Mouse (Mus musculus): ENCODE data around the gene Pvr. TPM values are rescaled to one million over a fixed set of nuclear protein-coding genes. Genes with fewer than 3 reads are reported as not detected.

The Pvr gene
- polyA plus RNA-seq, 1 experiment from 2014 or later = 9.3 TPM

DNA sequence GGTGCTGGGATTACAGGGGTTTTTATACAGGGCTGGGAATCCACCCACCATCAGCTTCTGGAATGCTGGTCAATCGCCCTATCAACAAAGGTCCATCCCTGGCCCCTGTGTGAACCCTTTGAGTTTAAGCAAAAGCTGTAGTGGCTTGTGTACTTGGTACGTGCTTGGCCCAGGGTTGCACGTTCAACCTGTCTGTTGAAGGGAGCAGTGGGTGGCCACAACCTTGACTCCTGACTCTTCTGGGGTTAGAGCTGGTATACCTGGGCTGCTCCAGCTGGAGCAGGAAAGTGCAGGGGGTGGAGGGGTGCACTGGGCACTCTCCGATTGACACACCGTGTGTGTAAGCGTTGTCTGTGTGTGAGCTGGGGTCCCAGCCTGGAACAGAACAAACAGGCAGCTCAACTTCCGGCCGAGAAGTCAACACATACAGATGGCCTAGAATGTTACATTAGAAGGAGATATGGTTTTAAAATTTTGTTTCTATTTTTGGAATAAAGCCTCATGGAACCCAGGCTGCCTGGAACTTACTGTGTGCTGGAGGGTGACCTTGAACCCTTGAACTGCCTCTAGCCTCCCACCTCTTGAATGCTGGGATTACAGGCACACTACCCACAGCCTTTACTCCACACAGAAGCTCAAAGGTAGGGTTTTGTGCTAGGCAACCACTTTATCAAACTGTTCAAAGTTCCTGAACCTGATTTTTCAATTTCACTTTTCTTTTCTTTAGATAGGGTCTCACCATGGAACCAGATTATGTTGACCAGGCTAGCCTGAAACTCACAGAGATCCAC is 55.5 kb downstream of the Pvr start:
- WGBS = 78% methylated on average over 8 of the region's 8 CpGs
- Histone ChIP-seq H3K4me1 (no peaks in the 10 kb centered on the region), H3K4me3 (no peak overlapping the region), H3K9me3 (no peaks in the 10 kb centered on the region), H3K36me3 (no peaks in the 10 kb centered on the region), H3K27ac (no peak overlapping the region), H3K9ac (no peak overlapping the region), H3K4me2 (replicated peaks) (no peak overlapping the region), H3K27me3 (no peaks in the 10 kb centered on the region)
- ATAC-seq (ENCODE audit: insufficient number of reproducible peaks, insufficient read depth, low FRiP score, low TSS enrichment) = no peak

DNA sequence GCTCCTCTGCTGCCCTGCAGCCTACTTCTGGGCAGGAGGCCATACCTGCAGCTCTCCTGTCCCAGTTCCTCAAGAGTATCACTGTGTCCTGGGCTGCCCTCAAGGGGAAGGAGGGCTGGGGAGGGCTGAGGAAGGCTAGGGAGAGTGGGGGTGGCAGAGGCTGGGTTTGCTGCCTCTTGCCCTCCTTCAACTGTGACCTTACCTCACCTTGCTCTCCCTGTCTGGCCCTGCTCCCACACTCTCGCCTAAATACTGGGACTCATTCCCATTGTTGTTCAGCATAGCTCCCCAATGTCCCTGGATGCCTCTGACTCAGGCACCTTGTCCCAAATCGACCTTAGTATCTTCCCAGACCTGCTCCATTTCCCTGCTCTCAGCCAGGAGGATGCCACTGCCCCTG is 56.7 kb downstream of the Pvr start:
- Histone ChIP-seq H3K27ac (no peak overlapping the region), H3K4me1 (no peaks in the 10 kb centered on the region), H3K4me2 (replicated peaks) (no peak overlapping the region), H3K27me3 (no peaks in the 10 kb centered on the region), H3K9ac (no peak overlapping the region), H3K9me3 (no peaks in the 10 kb centered on the region), H3K36me3 (no peaks in the 10 kb centered on the region), H3K4me3 (no peak overlapping the region)
- WGBS = 34% methylated on average over 2 of the region's 2 CpGs
- no peak for ATAC-seq (ENCODE audit: insufficient number of reproducible peaks, insufficient read depth, low FRiP score, low TSS enrichment)

DNA sequence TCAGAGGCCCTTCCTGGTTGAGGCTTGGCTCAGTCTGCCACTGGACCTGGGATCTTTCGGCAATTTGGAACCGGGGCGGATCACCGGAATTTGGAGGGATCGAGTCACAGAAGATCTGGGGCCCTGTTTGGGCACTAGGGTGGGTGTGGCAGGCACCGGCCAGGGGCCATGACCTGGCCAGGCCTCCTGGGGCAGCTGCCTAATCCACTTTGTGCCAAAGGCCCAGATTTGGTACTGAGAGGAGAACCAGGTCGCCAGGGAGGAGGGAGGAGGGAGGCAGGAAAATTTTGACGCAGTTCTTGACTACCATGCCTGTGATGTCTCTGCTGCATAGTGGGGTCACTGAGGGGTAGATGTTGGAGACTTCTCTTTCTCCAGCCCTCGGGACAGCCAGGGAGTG is 59.8 kb downstream of the Pvr start, which contains the start of gene Ceacam16:
Ceacam16 (minus strand) TSS at position 101 of the 400 bp plus-strand sequence.
- Histone ChIP-seq H3K4me1 (no peaks in the 10 kb centered on the region), H3K9me3 (no peaks in the 10 kb centered on the region), H3K4me3 (no peak within 1 kb of the TSS), H3K27ac (no peak within 1 kb of the TSS), H3K36me3 (no peaks in the 10 kb centered on the region), H3K9ac (no peak within 1 kb of the TSS), H3K4me2 (replicated peaks) (no peak within 1 kb of the TSS), H3K27me3 (no peaks in the 10 kb centered on the region)
- no peak for ATAC-seq (ENCODE audit: insufficient number of reproducible peaks, insufficient read depth, low FRiP score, low TSS enrichment)
- 78% methylated on average over 9 of the region's 9 CpGs for WGBS

DNA sequence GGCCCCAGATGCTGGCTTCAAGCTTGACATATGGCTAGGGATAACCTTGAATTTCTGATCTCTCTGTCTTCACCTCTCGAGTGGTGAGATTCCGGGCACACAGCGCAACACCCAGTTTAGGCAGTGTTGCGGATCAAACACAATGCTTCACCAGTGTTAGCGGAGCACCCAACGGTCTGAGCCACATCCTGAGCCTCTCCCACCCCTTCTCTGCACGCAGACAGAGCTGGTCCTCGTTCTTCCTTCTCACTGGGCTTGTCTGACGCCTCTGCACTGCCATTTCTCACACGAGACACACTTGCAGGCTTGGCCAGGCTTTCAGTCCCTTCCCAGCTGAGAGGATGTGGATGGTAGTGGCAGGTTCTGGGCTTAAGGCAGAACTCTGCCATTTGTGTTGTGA is 61.2 kb downstream of the Pvr start:
- WGBS = 72% methylated on average over 10 of the region's 10 CpGs
- Histone ChIP-seq H3K36me3 (no peaks in the 10 kb centered on the region), H3K4me3 (no peak overlapping the region), H3K4me2 (replicated peaks) (no peak overlapping the region), H3K27me3 (no peaks in the 10 kb centered on the region), H3K9ac (no peak overlapping the region), H3K27ac (no peak overlapping the region), H3K9me3 (no peaks in the 10 kb centered on the region), H3K4me1 (no peaks in the 10 kb centered on the region)
- no peak for ATAC-seq (ENCODE audit: insufficient number of reproducible peaks, insufficient read depth, low FRiP score, low TSS enrichment)

DNA sequence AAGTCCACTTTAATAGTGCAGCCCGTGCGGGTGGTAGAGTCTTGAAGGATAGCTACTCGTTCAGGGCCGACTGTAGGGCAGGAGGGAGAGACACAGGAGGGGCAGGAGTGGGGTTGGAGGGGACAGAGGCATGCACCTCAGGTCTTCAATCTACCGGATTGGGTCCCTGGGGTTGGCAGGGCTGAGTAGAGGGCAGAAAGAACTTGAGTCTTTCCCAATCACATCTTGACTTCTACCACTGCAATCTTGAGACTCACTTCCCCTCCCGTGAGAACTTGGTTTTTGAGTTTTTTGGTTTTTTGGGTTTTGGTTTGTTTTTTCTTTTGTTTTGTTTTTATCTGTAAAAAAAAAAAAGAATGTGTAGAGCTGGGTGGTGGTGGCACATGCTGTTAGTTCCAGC is 64.7 kb downstream of the Pvr start:
- Histone ChIP-seq H3K27me3 (peaks cover 20% of the 10 kb centered on the region), H3K9ac (no peak overlapping the region), H3K36me3 (no peaks in the 10 kb centered on the region), H3K9me3 (no peaks in the 10 kb centered on the region), H3K4me1 (0 out of 2 replicates have a peak, but pooled peaks cover 3% of the 10 kb centered on the region), H3K27ac (no peak overlapping the region), H3K4me2 (replicated peaks) (no peak overlapping the region), H3K4me3 (no peak overlapping the region)
- ATAC-seq (ENCODE audit: insufficient number of reproducible peaks, insufficient read depth, low FRiP score, low TSS enrichment) = no peak
- WGBS = 91% methylated on average over 6 of the region's 6 CpGs

DNA sequence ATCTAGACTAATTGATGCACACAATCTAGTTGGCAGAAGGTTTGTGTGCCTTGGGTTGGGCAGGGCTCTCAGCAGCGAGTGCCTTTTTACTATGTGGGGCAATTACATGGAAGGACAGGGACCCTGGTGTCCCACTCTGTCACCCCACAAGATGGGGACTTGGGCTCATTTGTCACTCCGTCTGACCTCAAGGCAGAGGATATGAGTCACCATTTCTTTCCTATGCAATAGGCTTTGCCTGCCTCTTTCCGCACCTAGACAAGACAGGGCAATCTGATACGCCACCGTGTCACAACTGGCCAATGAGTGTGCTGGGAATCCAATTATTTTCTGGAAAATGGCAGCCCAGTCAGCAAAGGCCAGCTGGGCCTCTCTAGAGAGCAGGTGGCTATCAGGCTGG is 65.3 kb downstream of the Pvr start:
- 0 out of 2 replicates have a peak, but pooled peaks cover 3% of the 10 kb centered on the region for H3K4me1 ChIP-seq
- H3K4me3 ChIP-seq = no peak overlapping the region
- ATAC-seq (ENCODE audit: insufficient number of reproducible peaks, insufficient read depth, low FRiP score, low TSS enrichment) = no peak
- WGBS = 85% methylated on average over 5 of the region's 5 CpGs
- H3K9me3 ChIP-seq = no peaks in the 10 kb centered on the region
- H3K9ac ChIP-seq = no peak overlapping the region
- no peaks in the 10 kb centered on the region for H3K36me3 ChIP-seq
- H3K27me3 ChIP-seq = peaks cover 21% of the 10 kb centered on the region
- H3K27ac ChIP-seq = no peak overlapping the region
- H3K4me2 ChIP-seq (replicated peaks) = no peak overlapping the region

Other genes starting within 250 kb of the Pvr start
- 0.74 and 0.83 TPM in 2 replicates for gene Apoc2, start 243.2 kb downstream of the Pvr start, polyA plus RNA-seq (2016; fragmentation: Nextera tagmentation; extraction: Ambion mirVana)
- not detected in 2 replicates for gene Gm44805, start 239.7 kb downstream of the Pvr start, polyA plus RNA-seq (2016; fragmentation: Nextera tagmentation; extraction: Ambion mirVana)
- not detected in 2 replicates for gene Apoc4, start 239.7 kb downstream of the Pvr start, polyA plus RNA-seq (2016; fragmentation: Nextera tagmentation; extraction: Ambion mirVana)
- 6.1 and 6.4 TPM in 2 replicates for gene Apoc1, start 228.5 kb downstream of the Pvr start, polyA plus RNA-seq (2016; fragmentation: Nextera tagmentation; extraction: Ambion mirVana)
- gene Apoe, start 222.0 kb downstream of the Pvr start, polyA plus RNA-seq (2016; fragmentation: Nextera tagmentation; extraction: Ambion mirVana) = 200 and 220 TPM in 2 replicates
- gene Tomm40, start 205.7 kb downstream of the Pvr start, polyA plus RNA-seq (2016; fragmentation: Nextera tagmentation; extraction: Ambion mirVana) = 163 and 174 TPM in 2 replicates
- gene Nectin2, start 170.7 kb downstream of the Pvr start, polyA plus RNA-seq (2016; fragmentation: Nextera tagmentation; extraction: Ambion mirVana) = 95.3 and 97.6 TPM in 2 replicates
- gene Bcam, start 150.1 kb downstream of the Pvr start, polyA plus RNA-seq (2016; fragmentation: Nextera tagmentation; extraction: Ambion mirVana) = 62.3 and 69.1 TPM in 2 replicates
- 4.4 and 4.8 TPM in 2 replicates for gene Cblc, start 124.4 kb downstream of the Pvr start, polyA plus RNA-seq (2016; fragmentation: Nextera tagmentation; extraction: Ambion mirVana)
- gene Bcl3, start 98.4 kb downstream of the Pvr start, polyA plus RNA-seq (2016; fragmentation: Nextera tagmentation; extraction: Ambion mirVana) = 2.2 TPM in 2 replicates
- 0.20 and 0.62 TPM in 2 replicates for gene Gm19345, start 69.2 kb downstream of the Pvr start, polyA plus RNA-seq (2016; fragmentation: Nextera tagmentation; extraction: Ambion mirVana)
- gene Ceacam16, start 59.9 kb downstream of the Pvr start, polyA plus RNA-seq (2016; fragmentation: Nextera tagmentation; extraction: Ambion mirVana) = not detected in 2 replicates
- not detected in 2 replicates for gene Ceacam19, start 33.2 kb downstream of the Pvr start, polyA plus RNA-seq (2016; fragmentation: Nextera tagmentation; extraction: Ambion mirVana)
- 0.41 TPM in 1 of 2 replicates, not detected in the other for gene Igsf23, start 29.6 kb upstream of the Pvr start, polyA plus RNA-seq (2016; fragmentation: Nextera tagmentation; extraction: Ambion mirVana)
- not detected in 2 replicates for gene Ceacam20, start 44.3 kb upstream of the Pvr start, polyA plus RNA-seq (2016; fragmentation: Nextera tagmentation; extraction: Ambion mirVana)
- gene Nlrp9b, start 70.3 kb upstream of the Pvr start, polyA plus RNA-seq (2016; fragmentation: Nextera tagmentation; extraction: Ambion mirVana) = not detected in 2 replicates
- not detected in 2 replicates for gene Vmn1r91, start 178.5 kb upstream of the Pvr start, polyA plus RNA-seq (2016; fragmentation: Nextera tagmentation; extraction: Ambion mirVana)
- gene Gm16442, start 201.4 kb upstream of the Pvr start, polyA plus RNA-seq (2016; fragmentation: Nextera tagmentation; extraction: Ambion mirVana) = not detected in 2 replicates
- not detected in 2 replicates for gene Vmn1r93, start 217.9 kb upstream of the Pvr start, polyA plus RNA-seq (2016; fragmentation: Nextera tagmentation; extraction: Ambion mirVana)
- not detected in 2 replicates for gene Vmn1r94, start 247.2 kb upstream of the Pvr start, polyA plus RNA-seq (2016; fragmentation: Nextera tagmentation; extraction: Ambion mirVana)

Measured in embryonic facial prominence, embryonic 12.5 days (tissue).